Mouse (Mus musculus) myocyte (in vitro differentiated cells): ENCODE results near the gene Htr3b. TPM values are rescaled to one million over a fixed set of nuclear protein-coding genes. Genes with fewer than 3 reads are reported as not detected.
"Not testable (repeated sequence)": the region's sequence is repeated elsewhere in the genome, so short reads cannot be mapped to it uniquely, and the experiment has no call there.

Experiments used
- H3K27me3 ChIP-seq: one replicate; pipeline ENCODE4 v1.6.1; 2011; ENCODE audit not compliant: control insufficient read depth, insufficient read depth, insufficient read length
- H3K36me3 ChIP-seq: one replicate; pipeline ENCODE4 v1.6.1; 2011; ENCODE audit not compliant: control insufficient read depth, insufficient read depth
- H3K4me2 ChIP-seq: one replicate; pipeline ENCODE4 v1.6.1; 2011; ENCODE audit warnings: low read depth, control low read depth
- H3K4me3 ChIP-seq: one replicate; pipeline ENCODE4 v1.5.1; 2011; ENCODE audit warnings: mild to moderate bottlenecking, control low read depth, moderate library complexity
- H3K79me2 ChIP-seq: one replicate; pipeline ENCODE4 v1.6.1; 2011; ENCODE audit not compliant: control insufficient read depth, insufficient read depth
- H3ac ChIP-seq: one replicate; pipeline ENCODE4 v1.6.1; 2011; ENCODE audit not compliant: control insufficient read depth, insufficient read length
- CEBPB ChIP-seq: IDR thresholded peaks from 2 replicates; pipeline ENCODE4 v1.6.1; 2011; ENCODE audit warnings: mild to moderate bottlenecking, moderate library complexity; ENCODE audit not compliant: poor library complexity, insufficient read depth, severe bottlenecking
- E2F4 ChIP-seq: IDR thresholded peaks from one replicate; pipeline ENCODE4 v1.6.1; 2011; ENCODE audit warnings: mild to moderate bottlenecking, control low read depth, moderate library complexity; ENCODE audit not compliant: insufficient read depth
- MAX ChIP-seq: IDR thresholded peaks from one replicate; pipeline ENCODE4 v1.6.1; 2011; ENCODE audit warnings: low read depth, mild to moderate bottlenecking, control low read depth
- MYOD1 ChIP-seq, 3 experiments: IDR thresholded peaks; one replicate each; pipeline ENCODE4 v1.6.1; 2011; ENCODE audit warnings: control low read depth in 2 of 3, low read depth in 2 of 3, mild to moderate bottlenecking in 2 of 3, moderate library complexity in 1 of 3; ENCODE audit not compliant: insufficient read length in 2 of 3, control insufficient read depth in 1 of 3
- MYOG ChIP-seq, 3 experiments: IDR thresholded peaks; one replicate each; pipeline ENCODE4 v1.6.1; 2011; ENCODE audit warnings: control low read depth in 2 of 3, low read depth in 2 of 3, mild to moderate bottlenecking in 2 of 3; ENCODE audit not compliant: insufficient read length in 2 of 3, control insufficient read depth in 1 of 3, insufficient read depth in 1 of 3
- POLR2A ChIP-seq: IDR thresholded peaks from one replicate; pipeline ENCODE4 v1.6.1; 2011; ENCODE audit warnings: low read depth, mild to moderate bottlenecking, control low read depth, moderate library complexity; ENCODE audit not compliant: insufficient read length
- POLR2AphosphoS2 ChIP-seq: IDR thresholded peaks from one replicate; pipeline ENCODE4 v1.6.1; 2011; ENCODE audit warnings: low read depth, control low read depth; ENCODE audit not compliant: insufficient read length
- REST ChIP-seq: IDR thresholded peaks from one replicate; pipeline ENCODE4 v1.6.1; 2011; ENCODE audit warnings: mild to moderate bottlenecking, control low read depth, moderate library complexity; ENCODE audit not compliant: insufficient read depth, insufficient read length
- SRF ChIP-seq: IDR thresholded peaks from one replicate; pipeline ENCODE4 v1.6.1; 2011; ENCODE audit warnings: low read depth; ENCODE audit not compliant: control insufficient read depth, insufficient read length
- TCF12 ChIP-seq: IDR thresholded peaks from one replicate; pipeline ENCODE4 v1.6.1; 2011; ENCODE audit warnings: mild to moderate bottlenecking, control low read depth; ENCODE audit not compliant: poor library complexity, insufficient read depth, severe bottlenecking
- TCF3 ChIP-seq: IDR thresholded peaks from one replicate; pipeline ENCODE4 v1.6.1; 2011; ENCODE audit warnings: low read depth, control low read depth; ENCODE audit not compliant: insufficient read length
- USF1 ChIP-seq: IDR thresholded peaks from one replicate; pipeline ENCODE4 v1.6.1; 2011; ENCODE audit warnings: low read depth, mild to moderate bottlenecking, control low read depth, moderate library complexity
- polyA plus RNA-seq: library from polyadenylated mRNA; unstranded; fragments of >200 nt; fragmentation: generic; extraction: Trizol; gene quantifications from one replicate; pipeline ENCODE4 v1.2.1, GENCODE M21; 2012; ENCODE audit warnings: missing spikeins

The Htr3b gene
- polyA plus RNA-seq, 1 experiment = not detected

- Histone ChIP-seq H3K36me3 (no peaks in the 10 kb centered on the region), H3K27me3 (no peaks in the 10 kb centered on the region), H3K4me3 (peak overlapping the region; percentile 70), H3K79me2 (peaks cover 35% of the 10 kb centered on the region), H3K4me2 (peak overlapping the region; percentile 80), H3ac (no peak overlapping the region)
- TF ChIP-seq MYOG (IDR thresholded peaks at IDR 0.05; ENCODE audit: control insufficient read depth in 1 of 3, insufficient read depth in 1 of 3, insufficient read length in 2 of 3, low read depth in 2 of 3) (no peak), MYOD1 (IDR thresholded peaks at IDR 0.05; ENCODE audit: control insufficient read depth in 1 of 3, insufficient read length in 2 of 3, low read depth in 2 of 3) (no peak), TCF12 (no peak), SRF (no peak), TCF3 (no peak), E2F4 (no peak), USF1 (no peak), POLR2AphosphoS2 (no peak), REST (no peak), MAX (no peak), CEBPB (no peak), POLR2A (no peak)
These were observed 19.6 kb upstream of the Htr3b start for GRCm38 (mm10) chr9:48984320-48984844.

GRCm38 (mm10) chr9:48983801-48984200 is 19.0 kb upstream of the Htr3b start:
- not testable (repeated sequence) for H3ac ChIP-seq
- peak overlapping the region; percentile 70 for H3K4me3 ChIP-seq
- peak overlapping the region; percentile 80 for H3K4me2 ChIP-seq

GRCm38 (mm10) chr9:48981827-48982226 is 17.0 kb upstream of the Htr3b start:
- H3K36me3 ChIP-seq = no peaks in the 10 kb centered on the region
- no peak for TF ChIP-seq MAX
- no peak for TF ChIP-seq POLR2AphosphoS2
- TF ChIP-seq POLR2A = no peak
- TF ChIP-seq MYOG (IDR thresholded peaks at IDR 0.05; ENCODE audit: control insufficient read depth in 1 of 3, insufficient read depth in 1 of 3, insufficient read length in 2 of 3, low read depth in 2 of 3) = no peak
- H3K4me2 ChIP-seq = no peak overlapping the region
- H3K79me2 ChIP-seq = peaks cover 10% of the 10 kb centered on the region
- H3K27me3 ChIP-seq = no peaks in the 10 kb centered on the region
- H3ac ChIP-seq = no peak overlapping the region
- H3K4me3 ChIP-seq = no peak overlapping the region

More at GRCm38 (mm10) chr9:48983801-48984200, 19.0 kb upstream of the Htr3b start:
- H3K79me2 ChIP-seq = peaks cover 29% of the 10 kb centered on the region
- not testable (repeated sequence) for H3K27me3 ChIP-seq, H3K36me3 ChIP-seq

GRCm38 (mm10) chr9:48980781-48981180 is 16.0 kb upstream of the Htr3b start:
- no peak overlapping the region for H3K4me2 ChIP-seq
- H3K4me3 ChIP-seq = no peak overlapping the region
- peaks cover under 1% of the 10 kb centered on the region for H3K79me2 ChIP-seq
- no peaks in the 10 kb centered on the region for H3K27me3 ChIP-seq
- H3K36me3 ChIP-seq = no peaks in the 10 kb centered on the region
- H3ac ChIP-seq = no peak overlapping the region
- TF ChIP-seq TCF12 (no peak), USF1 (no peak), SRF (no peak), REST (no peak), MYOG (IDR thresholded peaks at IDR 0.05; ENCODE audit: control insufficient read depth in 1 of 3, insufficient read depth in 1 of 3, insufficient read length in 2 of 3, low read depth in 2 of 3) (no peak), TCF3 (no peak), POLR2AphosphoS2 (no peak), MAX (no peak), CEBPB (no peak), E2F4 (no peak), MYOD1 (IDR thresholded peaks at IDR 0.05; ENCODE audit: control insufficient read depth in 1 of 3, insufficient read length in 2 of 3, low read depth in 2 of 3) (no peak), POLR2A (no peak)

- Histone ChIP-seq H3K79me2 (no peaks in the 10 kb centered on the region), H3K4me3 (no peak overlapping the region), H3K36me3 (no peaks in the 10 kb centered on the region), H3ac (no peak overlapping the region), H3K27me3 (no peaks in the 10 kb centered on the region), H3K4me2 (no peak overlapping the region)
- TF ChIP-seq MYOG (IDR thresholded peaks at IDR 0.05; ENCODE audit: control insufficient read depth in 1 of 3, insufficient read depth in 1 of 3, insufficient read length in 2 of 3, low read depth in 2 of 3) (no peak), CEBPB (no peak), E2F4 (no peak), REST (no peak), MAX (no peak), SRF (no peak)
These were observed 15.6 kb upstream of the Htr3b start for GRCm38 (mm10) chr9:48980371-48980770.
